Mouse (Mus musculus) forebrain, embryonic 16.5 days (tissue): ENCODE results near the gene Rfx5. TPM values are rescaled to one million over a fixed set of nuclear protein-coding genes. Genes with fewer than 3 reads are reported as not detected.
"Not testable (repeated sequence)": the region's sequence is repeated elsewhere in the genome, so short reads cannot be mapped to it uniquely, and the experiment has no call there.

Source experiments
- ATAC-seq: fragments of 200-750 bp; cut with Nextera tagmentation; 2 replicates; pipeline ENCODE4 v1.8.0; 2017; ENCODE audit warnings: mild to moderate bottlenecking, moderate library complexity
- H3K27ac ChIP-seq: fragments of 300-500 bp; sonication (generic); 2 replicates; pipeline ENCODE4 v1.5.1; 2014; ENCODE audit warnings: low read length, control low read depth
- H3K27me3 ChIP-seq: fragments of 300-500 bp; sonication (generic); replicated peaks from 2 replicates; pipeline ENCODE4 v1.6.1; 2014; ENCODE audit warnings: low read length; ENCODE audit not compliant: control insufficient read depth, insufficient read depth
- H3K36me3 ChIP-seq: fragments of 300-500 bp; sonication (generic); 2 replicates; pipeline ENCODE4 v1.6.1; 2014; ENCODE audit not compliant: control insufficient read depth, insufficient read depth
- H3K4me1 ChIP-seq: fragments of 300-500 bp; sonication (generic); replicated peaks from 2 replicates; pipeline ENCODE4 v1.6.1; 2014; ENCODE audit warnings: low read length; ENCODE audit not compliant: control insufficient read depth, insufficient read depth
- H3K4me2 ChIP-seq: fragments of 300-500 bp; sonication (generic); 2 replicates; pipeline ENCODE4 v1.6.1; 2014; ENCODE audit warnings: mild to moderate bottlenecking, low read length, control low read depth
- H3K4me3 ChIP-seq: fragments of 300-500 bp; sonication (generic); replicated peaks from 2 replicates; pipeline ENCODE4 v1.5.1; 2014; ENCODE audit warnings: mild to moderate bottlenecking, low read length, control low read depth
- H3K9ac ChIP-seq: fragments of 300-500 bp; sonication (generic); replicated peaks from 2 replicates; pipeline ENCODE4 v1.6.1; 2014; ENCODE audit warnings: low read depth, low read length, control low read depth
- H3K9me3 ChIP-seq: fragments of 300-500 bp; sonication (generic); 2 replicates; pipeline ENCODE4 v1.6.1; 2016; ENCODE audit warnings: low read length; ENCODE audit not compliant: control insufficient read depth
- WGBS: fragments of 180-500 bp; shearing (Covaris S2); extraction: QIAGEN DNeasy Blood & Tissue Kit; methylation state at CpG from one replicate; pipeline ENCODE4 v1.1.7; 2014; 5-methylcytosine and 5-hydroxymethylcytosine counted together
- polyA plus RNA-seq: library from polyadenylated mRNA; unstranded; fragments of >200 nt; fragmentation: Nextera tagmentation; extraction: Ambion mirVana; gene quantifications from 2 replicates; pipeline ENCODE4 v1.2.1, GENCODE M21; 2015

Rfx5 gene
- polyA plus RNA-seq, 1 experiment from 2014 or later = 6.7 TPM

- H3K4me2 ChIP-seq, H3K4me1 ChIP-seq, H3K4me3 ChIP-seq, H3K27me3 ChIP-seq, H3K36me3 ChIP-seq, ATAC-seq, H3K9ac ChIP-seq, H3K27ac ChIP-seq, H3K9me3 ChIP-seq: not testable (repeated sequence)
- 100% methylated on average over 3 of the region's 3 CpGs for WGBS
Observed at GRCm38 (mm10) chr3:94934564-94934963, 19.3 kb upstream of the Rfx5 start.

- not testable (repeated sequence) for ATAC-seq, H3K36me3 ChIP-seq, H3K4me3 ChIP-seq, H3K27me3 ChIP-seq, H3K4me1 ChIP-seq, H3K9me3 ChIP-seq, H3K9ac ChIP-seq, H3K4me2 ChIP-seq, H3K27ac ChIP-seq
- 94% methylated on average over 3 of the region's 3 CpGs for WGBS
Observed at GRCm38 (mm10) chr3:94935332-94935731, 18.5 kb upstream of the Rfx5 start.

GRCm38 (mm10) chr3:94936147-94936546 lies 17.7 kb upstream of the Rfx5 start:
- H3K4me3 ChIP-seq, ATAC-seq, H3K9me3 ChIP-seq, H3K4me2 ChIP-seq, H3K27ac ChIP-seq, H3K9ac ChIP-seq, H3K36me3 ChIP-seq, H3K27me3 ChIP-seq, H3K4me1 ChIP-seq: not testable (repeated sequence)
- 77% methylated on average over 5 of the region's 5 CpGs for WGBS

- ATAC-seq, H3K27me3 ChIP-seq, H3K9ac ChIP-seq, H3K9me3 ChIP-seq, H3K36me3 ChIP-seq, H3K4me1 ChIP-seq, H3K27ac ChIP-seq, H3K4me2 ChIP-seq, H3K4me3 ChIP-seq: not testable (repeated sequence)
- 91% methylated on average over 6 of the region's 7 CpGs for WGBS
Observed at GRCm38 (mm10) chr3:94937194-94937593, 16.7 kb upstream of the Rfx5 start.

- not testable (repeated sequence) for H3K9ac ChIP-seq, H3K4me1 ChIP-seq, ATAC-seq, H3K9me3 ChIP-seq, H3K4me2 ChIP-seq, H3K27me3 ChIP-seq, H3K27ac ChIP-seq, H3K4me3 ChIP-seq, H3K36me3 ChIP-seq
- WGBS = 80% methylated on average over 9 of the region's 9 CpGs
Observed at GRCm38 (mm10) chr3:94940033-94940432, 13.8 kb upstream of the Rfx5 start.

GRCm38 (mm10) chr3:94942211-94942967 lies 11.5 kb upstream of the Rfx5 start:
- not testable (repeated sequence) for H3K4me1 ChIP-seq, H3K9me3 ChIP-seq, H3K27me3 ChIP-seq, H3K4me3 ChIP-seq, H3K27ac ChIP-seq, H3K4me2 ChIP-seq, H3K9ac ChIP-seq, H3K36me3 ChIP-seq, ATAC-seq
- 79% methylated on average over 9 of the region's 9 CpGs for WGBS

GRCm38 (mm10) chr3:94943706-94944105 lies 10.2 kb upstream of the Rfx5 start:
- H3K36me3 ChIP-seq, H3K27me3 ChIP-seq, H3K4me2 ChIP-seq, H3K4me3 ChIP-seq, H3K4me1 ChIP-seq, H3K9me3 ChIP-seq, ATAC-seq, H3K9ac ChIP-seq, H3K27ac ChIP-seq: not testable (repeated sequence)
- 22% methylated on average over 4 of the region's 4 CpGs for WGBS

- H3K4me2 ChIP-seq = no peak overlapping the region
- H3K4me3 ChIP-seq = no peak overlapping the region
- H3K9me3 ChIP-seq = no peaks in the 10 kb centered on the region
- H3K27ac ChIP-seq = no peak overlapping the region
- ATAC-seq = no peak
- 0 out of 2 replicates have a peak, but pooled peaks cover 1% of the 10 kb centered on the region for H3K4me1 ChIP-seq
- no peaks in the 10 kb centered on the region for H3K36me3 ChIP-seq
- H3K27me3 ChIP-seq = no peaks in the 10 kb centered on the region
- H3K9ac ChIP-seq = no peak overlapping the region
- 79% methylated on average over 3 of the region's 3 CpGs for WGBS
Observed at GRCm38 (mm10) chr3:94948066-94948614, 5.7 kb upstream of the Rfx5 start.

GRCm38 (mm10) chr3:94949645-94950044 lies 4.2 kb upstream of the Rfx5 start:
- ATAC-seq = no peak
- peaks cover 7% of the 10 kb centered on the region for H3K4me1 ChIP-seq
- no peak overlapping the region for H3K27ac ChIP-seq
- H3K27me3 ChIP-seq = no peaks in the 10 kb centered on the region
- no peaks in the 10 kb centered on the region for H3K9me3 ChIP-seq
- H3K4me2 ChIP-seq = no peak overlapping the region
- H3K9ac ChIP-seq = no peak overlapping the region
- H3K36me3 ChIP-seq = no peaks in the 10 kb centered on the region
- 86% methylated on average over 3 of the region's 3 CpGs for WGBS
- no peak overlapping the region for H3K4me3 ChIP-seq
